Mouse (Mus musculus) lung, embryonic 14.5 days (tissue): ENCODE measurements around the gene Fam193b. TPM values are rescaled to one million over a fixed set of nuclear protein-coding genes. Genes with fewer than 3 reads are reported as not detected.

Experiments used
- ATAC-seq: fragments of 200-750 bp; cut with Nextera tagmentation; 2 replicates; pipeline ENCODE4 v1.8.0; 2017; ENCODE audit warnings: mild to moderate bottlenecking, moderate TSS enrichment, moderate library complexity; ENCODE audit not compliant: insufficient read depth
- DNase-seq: peaks from one replicate; pipeline ENCODE4 v3.0.0-alpha.2; 2015
- H3K27ac ChIP-seq: fragments of 300-500 bp; sonication (generic); 2 replicates; pipeline ENCODE4 v1.5.1; 2014; ENCODE audit warnings: low read depth, mild to moderate bottlenecking, moderate library complexity
- H3K27me3 ChIP-seq: fragments of 300-500 bp; sonication (generic); 2 replicates; pipeline ENCODE4 v1.6.1; 2014; ENCODE audit warnings: low read length, control low read depth; ENCODE audit not compliant: insufficient read depth
- H3K36me3 ChIP-seq: fragments of 300-500 bp; sonication (generic); 2 replicates; pipeline ENCODE4 v1.6.1; 2014; ENCODE audit warnings: control low read depth; ENCODE audit not compliant: insufficient read depth
- H3K4me1 ChIP-seq: fragments of 300-500 bp; sonication (generic); 2 replicates; pipeline ENCODE4 v1.6.1; 2014; ENCODE audit warnings: antibody characterized with exemption, control low read depth; ENCODE audit not compliant: insufficient read depth
- H3K4me2 ChIP-seq: fragments of 300-500 bp; sonication (generic); 2 replicates; pipeline ENCODE4 v1.6.1; 2014; ENCODE audit warnings: mild to moderate bottlenecking
- H3K4me3 ChIP-seq: fragments of 300-500 bp; sonication (generic); 2 replicates; pipeline ENCODE4 v1.5.1; 2014; ENCODE audit warnings: low read depth, low read length
- H3K9ac ChIP-seq: fragments of 300-500 bp; sonication (generic); 2 replicates; pipeline ENCODE4 v1.6.1; 2014
- H3K9me3 ChIP-seq: fragments of 300-500 bp; sonication (generic); 2 replicates; pipeline ENCODE4 v1.6.1; 2016; ENCODE audit warnings: low read depth, low read length, control low read depth
- CTCF ChIP-seq: IDR thresholded peaks from 2 replicates; pipeline ENCODE4 v1.5.1; 2016; ENCODE audit warnings: antibody characterized with exemption, low read depth
- WGBS: fragments of 180-500 bp; shearing (Covaris S2); extraction: QIAGEN DNeasy Blood & Tissue Kit; methylation state at CpG from one replicate; pipeline ENCODE4 v1.1.7; 2014; 5-methylcytosine and 5-hydroxymethylcytosine counted together
- polyA plus RNA-seq: library from polyadenylated mRNA; unstranded; fragments of >200 nt; fragmentation: Nextera tagmentation; extraction: Ambion mirVana; gene quantifications from 2 replicates; pipeline ENCODE4 v1.2.1, GENCODE M21; 2014

Gene Fam193b
- polyA plus RNA-seq: 33.4 and 38.4 TPM in 2 replicates

DNA sequence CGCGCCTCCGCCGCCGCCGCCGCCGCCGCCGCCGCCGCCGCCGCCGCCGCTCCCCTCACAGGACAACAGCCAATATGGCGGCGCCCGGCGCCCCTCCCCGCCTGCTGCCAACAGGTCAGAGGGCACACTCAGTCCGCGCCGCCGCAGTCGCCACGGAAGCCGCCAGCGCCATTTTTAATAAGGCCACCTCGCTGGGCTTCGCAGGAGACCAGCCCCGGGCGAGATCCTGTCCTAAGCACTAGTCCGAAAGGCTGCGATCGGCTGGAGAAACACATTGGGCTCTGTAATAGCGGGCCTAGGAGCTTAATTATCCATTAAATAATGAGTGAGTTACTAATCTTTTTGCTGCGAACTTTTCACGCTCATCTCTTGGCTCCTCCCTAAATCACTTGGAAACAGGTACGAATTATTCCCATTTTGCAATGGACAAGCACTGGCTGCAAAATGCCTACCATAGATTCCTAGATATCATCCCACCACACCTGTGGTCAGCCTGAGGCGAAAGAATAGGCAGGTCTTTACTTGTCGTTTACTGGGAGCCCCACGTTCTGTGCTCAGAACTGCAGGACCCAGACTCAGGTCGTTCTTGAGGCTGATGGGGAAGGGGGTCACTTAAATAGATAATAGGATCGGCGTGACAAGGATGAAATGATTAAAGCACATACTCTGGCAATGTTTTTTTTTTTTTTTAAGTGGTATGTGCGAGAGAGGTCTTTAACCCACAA is at the start of gene Fam193b:
TSS of gene Fam193b (minus strand) at position 94 of the 725 bp plus-strand sequence.
- H3K27me3 ChIP-seq: no peaks in the 10 kb centered on the region
- peak within 1 kb of the TSS; percentile 95 for H3K4me3 ChIP-seq
- H3K9ac ChIP-seq: peak within 1 kb of the TSS; percentile 96
- ATAC-seq: peak; percentile 89
- DNase-seq: peak; percentile 97
- WGBS: 2% methylated on average over 45 of the region's 47 CpGs
- H3K9me3 ChIP-seq: no peaks in the 10 kb centered on the region
- TF ChIP-seq CTCF: no peak
- peak within 1 kb of the TSS; percentile 99 for H3K4me2 ChIP-seq
- peaks cover 27% of the 10 kb centered on the region for H3K36me3 ChIP-seq
- H3K27ac ChIP-seq: peak within 1 kb of the TSS; percentile 88
- H3K4me1 ChIP-seq: peaks cover 7% of the 10 kb centered on the region

DNA sequence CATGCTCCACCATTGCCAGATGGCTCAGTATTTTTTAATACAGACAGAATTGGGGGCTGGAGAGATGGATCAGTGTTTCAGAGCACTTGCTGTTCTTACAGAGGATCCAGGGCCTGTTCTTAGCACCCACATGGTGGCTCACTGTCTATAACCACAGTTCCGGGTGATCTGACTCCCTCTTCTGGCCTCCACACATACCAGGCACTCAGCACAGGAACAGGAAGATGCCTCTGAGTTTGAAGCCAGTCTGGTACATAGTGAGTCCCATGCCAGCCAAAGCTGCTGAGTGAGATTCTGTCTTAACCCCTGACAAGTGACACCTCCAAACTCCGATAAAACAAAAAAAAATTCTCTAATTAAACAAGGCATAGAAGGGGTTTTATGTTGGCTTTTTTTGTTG is 49.4 kb upstream of the Fam193b start:
- 83% methylated on average over 2 of the region's 2 CpGs for WGBS
- Histone ChIP-seq H3K4me1 (peaks cover 3% of the 10 kb centered on the region; the same call in 1 of the 2 replicates), H3K36me3 (peaks cover 8% of the 10 kb centered on the region; the same call in 1 of the 2 replicates), H3K4me3 (no peak overlapping the region), H3K9me3 (no peaks in the 10 kb centered on the region), H3K27ac (no peak overlapping the region), H3K27me3 (no peaks in the 10 kb centered on the region), H3K9ac (no peak overlapping the region), H3K4me2 (no peak overlapping the region)
- DNase-seq: no peak
- no peak for TF ChIP-seq CTCF
- no peak for ATAC-seq

DNA sequence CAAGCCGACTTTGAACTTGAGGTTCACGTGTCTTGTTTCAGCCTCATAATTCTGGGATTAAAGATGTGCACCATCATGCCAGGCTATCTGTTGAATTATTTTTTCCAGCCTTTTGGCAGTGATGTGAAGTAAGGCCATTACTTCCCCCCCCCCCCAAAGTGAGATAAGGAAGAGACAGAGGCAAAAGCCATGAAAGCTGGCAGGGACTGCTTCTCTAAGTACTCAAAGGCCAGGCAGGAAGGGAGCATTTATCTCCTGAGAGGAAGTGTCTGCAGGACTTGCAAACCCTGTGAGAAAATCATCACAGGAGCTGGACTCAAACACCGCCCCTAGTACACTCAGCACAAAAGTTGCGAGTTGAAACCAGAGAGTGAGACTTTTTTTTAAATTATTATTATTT is 48.4 kb upstream of the Fam193b start:
- H3K4me2 ChIP-seq: no peak overlapping the region

DNA sequence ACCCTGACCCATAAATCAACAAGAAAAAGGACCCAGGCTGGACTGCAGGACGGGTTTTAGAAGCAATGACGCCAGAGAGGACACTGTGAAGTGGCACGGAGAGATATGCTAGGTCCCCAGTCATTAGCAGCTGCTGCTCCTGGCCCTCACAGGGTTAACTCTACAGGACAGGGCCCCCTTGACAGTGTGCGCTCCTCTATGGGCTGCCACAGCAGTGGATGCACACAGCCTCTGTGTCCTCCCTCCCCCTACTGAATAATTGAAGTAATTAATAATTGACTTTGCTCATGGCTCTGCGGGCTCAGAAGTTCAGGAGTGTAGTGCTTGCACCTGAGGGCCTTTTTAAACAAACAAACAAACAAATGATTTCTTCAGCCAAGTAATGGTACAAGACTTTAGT is 42.6 kb upstream of the Fam193b start:
- Histone ChIP-seq H3K4me2 (no peak overlapping the region), H3K27ac (no peak overlapping the region), H3K36me3 (peaks cover 28% of the 10 kb centered on the region), H3K9ac (no peak overlapping the region), H3K27me3 (no peaks in the 10 kb centered on the region), H3K4me3 (no peak overlapping the region), H3K9me3 (no peaks in the 10 kb centered on the region), H3K4me1 (no peaks in the 10 kb centered on the region)
- ATAC-seq (no peak), DNase-seq (no peak)
- 35% methylated on average over 5 of the region's 5 CpGs for WGBS
- no peak for TF ChIP-seq CTCF

More for the DNA sequence above, 48.4 kb upstream of the Fam193b start:
- no peak for DNase-seq
- no peaks in the 10 kb centered on the region for H3K9me3 ChIP-seq
- 94% methylated on average over 4 of the region's 4 CpGs for WGBS
- TF ChIP-seq CTCF: no peak
- no peaks in the 10 kb centered on the region for H3K27me3 ChIP-seq
- peaks cover 3% of the 10 kb centered on the region; the same call in 1 of the 2 replicates for H3K4me1 ChIP-seq
- H3K4me3 ChIP-seq: no peak overlapping the region
- no peak overlapping the region for H3K9ac ChIP-seq
- ATAC-seq: no peak
- H3K36me3 ChIP-seq: no peaks in the 10 kb centered on the region
- no peak overlapping the region for H3K27ac ChIP-seq

DNA sequence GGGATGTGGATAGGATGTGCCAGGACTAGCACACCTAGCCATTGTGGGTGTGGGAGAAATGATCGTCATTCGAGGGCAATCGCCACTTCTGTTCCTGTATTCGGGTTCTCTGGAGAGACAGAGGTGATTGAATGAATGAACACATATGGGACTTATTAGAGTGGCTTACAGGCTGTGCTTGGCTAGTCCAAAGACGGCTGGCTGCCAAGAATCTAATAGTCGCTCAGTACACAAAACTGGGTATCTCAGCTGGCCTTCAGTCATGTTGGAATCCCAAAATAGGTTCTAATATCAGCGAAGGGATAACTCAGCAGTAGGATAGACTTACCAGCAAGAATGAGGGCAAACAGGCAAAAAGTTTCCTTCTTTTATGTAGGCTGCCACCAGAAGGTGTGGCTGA is 41.1 kb upstream of the Fam193b start:
- 82% methylated on average over 7 of the region's 7 CpGs for WGBS
- H3K36me3 ChIP-seq: peaks cover 38% of the 10 kb centered on the region
- no peak overlapping the region for H3K27ac ChIP-seq
- no peak overlapping the region for H3K4me3 ChIP-seq
- ATAC-seq: no peak
- TF ChIP-seq CTCF: no peak
- H3K27me3 ChIP-seq: no peaks in the 10 kb centered on the region
- no peak overlapping the region for H3K4me2 ChIP-seq
- H3K9me3 ChIP-seq: no peaks in the 10 kb centered on the region
- H3K9ac ChIP-seq: no peak overlapping the region
- no peak for DNase-seq
- H3K4me1 ChIP-seq: no peaks in the 10 kb centered on the region

DNA sequence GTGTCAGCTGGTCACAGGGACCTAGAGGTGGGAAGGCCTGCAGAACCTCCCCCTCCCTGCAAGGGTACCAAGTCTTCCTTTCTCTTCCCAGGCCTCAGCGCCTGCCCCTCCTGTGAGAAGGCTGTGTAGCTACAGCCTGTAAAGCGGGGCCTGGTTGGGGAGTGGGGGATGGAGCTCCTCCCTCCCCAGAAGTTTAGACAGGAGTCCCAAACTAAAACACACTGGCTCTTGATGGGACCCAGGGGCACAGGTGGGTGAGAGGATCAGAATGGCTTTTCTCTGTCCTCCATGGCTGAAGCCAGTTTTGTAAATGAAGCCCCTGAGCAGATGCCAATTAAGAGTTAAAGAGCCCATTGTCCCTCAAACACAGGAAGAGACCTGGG is 36.7 kb upstream of the Fam193b start:
- Histone ChIP-seq H3K27ac (no peak overlapping the region), H3K9me3 (no peaks in the 10 kb centered on the region), H3K4me3 (no peak overlapping the region), H3K36me3 (peaks cover 54% of the 10 kb centered on the region), H3K4me1 (no peaks in the 10 kb centered on the region), H3K27me3 (no peaks in the 10 kb centered on the region), H3K9ac (no peak overlapping the region), H3K4me2 (no peak overlapping the region)
- 94% methylated on average over 2 of the region's 2 CpGs for WGBS
- DNase-seq (no peak), ATAC-seq (no peak)
- TF ChIP-seq CTCF: no peak

DNA sequence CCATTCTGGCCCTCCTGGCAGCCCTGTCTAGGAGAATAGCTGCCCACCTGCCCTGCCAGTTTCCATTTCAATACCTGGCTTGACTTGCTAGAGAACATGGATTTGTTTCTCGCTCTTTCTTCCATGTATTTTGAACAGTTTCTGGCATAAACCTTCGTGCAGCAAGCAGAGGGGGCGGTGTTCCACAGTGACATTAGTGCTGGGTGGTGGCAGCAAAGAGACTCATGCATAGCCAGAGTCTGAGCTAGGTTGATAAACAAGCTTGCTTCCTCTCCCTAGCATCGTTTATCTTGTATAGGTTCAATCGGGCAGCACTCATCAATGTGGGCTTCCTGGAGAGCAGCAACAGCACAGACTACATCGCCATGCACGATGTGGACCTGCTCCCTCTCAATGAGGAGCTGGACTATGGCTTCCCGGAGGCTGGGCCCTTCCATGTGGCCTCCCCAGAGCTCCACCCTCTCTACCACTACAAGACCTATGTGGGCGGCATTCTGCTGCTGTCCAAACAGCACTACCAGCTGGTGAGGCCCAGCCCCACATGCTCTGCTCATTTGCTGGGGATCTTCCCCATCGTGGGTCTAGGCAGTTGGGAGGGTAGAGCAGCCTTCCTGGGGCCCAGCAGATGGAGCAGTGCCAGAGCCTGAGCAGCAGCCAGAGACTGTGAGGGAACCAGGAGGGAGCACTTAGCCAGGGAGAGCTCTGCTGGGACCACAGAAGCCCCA is 36.1 kb upstream of the Fam193b start:
- Histone ChIP-seq H3K9me3 (no peaks in the 10 kb centered on the region), H3K27me3 (no peaks in the 10 kb centered on the region), H3K36me3 (peaks cover 54% of the 10 kb centered on the region), H3K27ac (no peak overlapping the region), H3K4me2 (no peak overlapping the region), H3K9ac (no peak overlapping the region), H3K4me3 (no peak overlapping the region), H3K4me1 (no peaks in the 10 kb centered on the region)
- WGBS: 74% methylated on average over 10 of the region's 10 CpGs
- no peak for TF ChIP-seq CTCF
- DNase-seq (no peak), ATAC-seq (no peak)
